Mouse (Mus musculus): Measurements from ENCODE around the gene Tpbg.

GRCm38 (mm10) chr9:85809246-85809645 lies 32.9 kb upstream of the Tpbg start:
- no peak for TF ChIP-seq CTCF (IDR thresholded peaks at IDR 0.05; ENCODE audit: extremely low read depth, insufficient read length, insufficient replicate concordance, low read depth, low read length)
- no peak for TF ChIP-seq POLR2A (IDR thresholded peaks at IDR 0.05; ENCODE audit: low read depth, low read length)
